Mouse (Mus musculus): ENCODE data around the gene Btn1a1. TPM values are rescaled to one million over a fixed set of nuclear protein-coding genes. Genes with fewer than 3 reads are reported as not detected.

Gene Btn1a1
- polyA plus RNA-seq, 1 experiment from 2014 or later: 0.22 TPM

GRCm38 (mm10) chr13:23500424-23501200 lies 34.9 kb upstream of the Btn1a1 start:
- Histone ChIP-seq H3K4me3 (replicated peaks) (no peak overlapping the region), H3K9me3 (no peaks in the 10 kb centered on the region), H3K36me3 (no peaks in the 10 kb centered on the region), H3K9ac (no peak overlapping the region), H3K27me3 (replicated peaks) (no peaks in the 10 kb centered on the region), H3K27ac (no peak overlapping the region), H3K4me1 (peaks cover under 1% of the 10 kb centered on the region; the same call in 1 of the 2 replicates), H3K4me2 (peak overlapping the region; percentile 13; the same call in 1 of the 2 replicates)
- ATAC-seq (ENCODE audit: insufficient read depth, low FRiP score, low read depth): peak; percentile 63; the same call in 1 of the 2 replicates
- WGBS: 6% methylated on average over 17 of the region's 17 CpGs

- WGBS: 27% methylated on average over 7 of the region's 7 CpGs
- H3K4me3 ChIP-seq (replicated peaks): no peak overlapping the region
- no peaks in the 10 kb centered on the region for H3K9me3 ChIP-seq
- H3K27ac ChIP-seq: no peak overlapping the region
- H3K4me1 ChIP-seq: no peaks in the 10 kb centered on the region
- H3K4me2 ChIP-seq: no peak overlapping the region
- ATAC-seq (ENCODE audit: insufficient read depth, low FRiP score, low read depth): no peak
- no peaks in the 10 kb centered on the region for H3K36me3 ChIP-seq
- H3K27me3 ChIP-seq (replicated peaks): no peaks in the 10 kb centered on the region
- no peak overlapping the region for H3K9ac ChIP-seq
Observed at GRCm38 (mm10) chr13:23499943-23500342, 34.2 kb upstream of the Btn1a1 start.

GRCm38 (mm10) chr13:23498653-23499052 lies 33.0 kb upstream of the Btn1a1 start:
- H3K9ac ChIP-seq: no peak overlapping the region
- H3K4me1 ChIP-seq: no peaks in the 10 kb centered on the region
- WGBS: 4% methylated on average over 10 of the region's 10 CpGs
- no peaks in the 10 kb centered on the region for H3K27me3 ChIP-seq (replicated peaks)
- ATAC-seq (ENCODE audit: insufficient read depth, low FRiP score, low read depth): no peak
- H3K9me3 ChIP-seq: no peaks in the 10 kb centered on the region
- peak overlapping the region; percentile 28 for H3K4me3 ChIP-seq (replicated peaks)
- H3K36me3 ChIP-seq: no peaks in the 10 kb centered on the region
- H3K4me2 ChIP-seq: peak overlapping the region; percentile 55
- no peak overlapping the region for H3K27ac ChIP-seq

GRCm38 (mm10) chr13:23497656-23498321 lies 32.1 kb upstream of the Btn1a1 start:
- ATAC-seq (ENCODE audit: insufficient read depth, low FRiP score, low read depth): no peak; the same call in 1 of the 2 replicates
- H3K27me3 ChIP-seq (replicated peaks): no peaks in the 10 kb centered on the region
- no peak overlapping the region for H3K27ac ChIP-seq
- no peak overlapping the region for H3K9ac ChIP-seq
- no peaks in the 10 kb centered on the region for H3K4me1 ChIP-seq
- H3K36me3 ChIP-seq: no peaks in the 10 kb centered on the region
- peak overlapping the region; percentile 55 for H3K4me2 ChIP-seq
- WGBS: 11% methylated on average over 19 of the region's 19 CpGs
- H3K4me3 ChIP-seq (replicated peaks): peak overlapping the region; percentile 28
- H3K9me3 ChIP-seq: no peaks in the 10 kb centered on the region

- no peak overlapping the region for H3K4me3 ChIP-seq (replicated peaks)
- H3K9me3 ChIP-seq: no peaks in the 10 kb centered on the region
- 76% methylated on average over 6 of the region's 6 CpGs for WGBS
- H3K27ac ChIP-seq: no peak overlapping the region
- no peak overlapping the region for H3K9ac ChIP-seq
- no peaks in the 10 kb centered on the region for H3K27me3 ChIP-seq (replicated peaks)
- no peak for ATAC-seq (ENCODE audit: insufficient read depth, low FRiP score, low read depth)
- no peak overlapping the region for H3K4me2 ChIP-seq
- no peaks in the 10 kb centered on the region for H3K36me3 ChIP-seq
- no peaks in the 10 kb centered on the region for H3K4me1 ChIP-seq
Observed at GRCm38 (mm10) chr13:23495526-23495925, 29.8 kb upstream of the Btn1a1 start.

- Histone ChIP-seq H3K4me3 (replicated peaks) (peak overlapping the region; percentile 27; the same call in 1 of the 2 replicates), H3K9me3 (no peaks in the 10 kb centered on the region), H3K4me2 (peak overlapping the region; percentile 43), H3K4me1 (no peaks in the 10 kb centered on the region), H3K27me3 (replicated peaks) (no peaks in the 10 kb centered on the region), H3K9ac (no peak overlapping the region), H3K27ac (no peak overlapping the region), H3K36me3 (no peaks in the 10 kb centered on the region)
- WGBS: 13% methylated on average over 14 of the region's 14 CpGs
- ATAC-seq (ENCODE audit: insufficient read depth, low FRiP score, low read depth): no peak
Observed at GRCm38 (mm10) chr13:23491990-23492389, 26.3 kb upstream of the Btn1a1 start.

- no peak overlapping the region for H3K4me3 ChIP-seq (replicated peaks)
- no peak overlapping the region for H3K4me2 ChIP-seq
- no peaks in the 10 kb centered on the region for H3K4me1 ChIP-seq
- no peak overlapping the region for H3K9ac ChIP-seq
- H3K36me3 ChIP-seq: no peaks in the 10 kb centered on the region
- ATAC-seq (ENCODE audit: insufficient read depth, low FRiP score, low read depth): no peak
- no peak overlapping the region for H3K27ac ChIP-seq
- no peaks in the 10 kb centered on the region for H3K9me3 ChIP-seq
- H3K27me3 ChIP-seq (replicated peaks): no peaks in the 10 kb centered on the region
- WGBS: 16% methylated on average over 1 of the region's 1 CpGs
Observed at GRCm38 (mm10) chr13:23491263-23491662, 25.6 kb upstream of the Btn1a1 start.

- Histone ChIP-seq H3K9ac (no peak overlapping the region), H3K9me3 (no peaks in the 10 kb centered on the region), H3K4me2 (no peak overlapping the region), H3K27me3 (replicated peaks) (no peaks in the 10 kb centered on the region), H3K36me3 (no peaks in the 10 kb centered on the region), H3K4me1 (no peaks in the 10 kb centered on the region), H3K4me3 (replicated peaks) (no peak overlapping the region), H3K27ac (no peak overlapping the region)
- no peak for ATAC-seq (ENCODE audit: insufficient read depth, low FRiP score, low read depth)
- 51% methylated on average over 1 of the region's 1 CpGs for WGBS
Observed at GRCm38 (mm10) chr13:23490863-23491262, 25.2 kb upstream of the Btn1a1 start.

- no peaks in the 10 kb centered on the region for H3K4me1 ChIP-seq
- ATAC-seq (ENCODE audit: insufficient read depth, low FRiP score, low read depth): peak; percentile 94
- H3K4me3 ChIP-seq (replicated peaks): peak within 1 kb of the TSS; percentile 39
- no peaks in the 10 kb centered on the region for H3K9me3 ChIP-seq
- 7% methylated on average over 14 of the region's 14 CpGs for WGBS
- H3K9ac ChIP-seq: no peak within 1 kb of the TSS
- H3K4me2 ChIP-seq: peak within 1 kb of the TSS; percentile 72
- H3K27ac ChIP-seq: no peak within 1 kb of the TSS
- no peaks in the 10 kb centered on the region for H3K36me3 ChIP-seq
- no peaks in the 10 kb centered on the region for H3K27me3 ChIP-seq (replicated peaks)
Observed at GRCm38 (mm10) chr13:23488400-23489322, 23.0 kb upstream of the Btn1a1 start, which contains the start of gene Btn2a2. Gene Btn2a2, minus strand, starts transcription at chr13:23488857.

- Histone ChIP-seq H3K9me3 (no peaks in the 10 kb centered on the region), H3K9ac (no peak overlapping the region), H3K27me3 (replicated peaks) (no peaks in the 10 kb centered on the region), H3K4me1 (no peaks in the 10 kb centered on the region), H3K27ac (no peak overlapping the region), H3K36me3 (no peaks in the 10 kb centered on the region), H3K4me2 (no peak overlapping the region), H3K4me3 (replicated peaks) (no peak overlapping the region)
- 40% methylated on average over 5 of the region's 5 CpGs for WGBS
- ATAC-seq (ENCODE audit: insufficient read depth, low FRiP score, low read depth): no peak
Observed at GRCm38 (mm10) chr13:23485271-23485670, 19.6 kb upstream of the Btn1a1 start.

- H3K4me1 ChIP-seq: no peaks in the 10 kb centered on the region
- no peak overlapping the region for H3K4me2 ChIP-seq
- no peaks in the 10 kb centered on the region for H3K27me3 ChIP-seq (replicated peaks)
- H3K36me3 ChIP-seq: no peaks in the 10 kb centered on the region
- H3K27ac ChIP-seq: no peak overlapping the region
- ATAC-seq (ENCODE audit: insufficient read depth, low FRiP score, low read depth): no peak
- WGBS: 86% methylated on average over 2 of the region's 2 CpGs
- H3K9ac ChIP-seq: no peak overlapping the region
- H3K9me3 ChIP-seq: no peaks in the 10 kb centered on the region
- H3K4me3 ChIP-seq (replicated peaks): no peak overlapping the region
Observed at GRCm38 (mm10) chr13:23483153-23483552, 17.5 kb upstream of the Btn1a1 start.

Measured in stomach, embryonic 15.5 days (tissue).